Mouse (Mus musculus) embryonic fibroblast, embryonic 13.5 days (primary cell): ENCODE data around the gene Antxr2.

ENCODE experiments used
- CTCF ChIP-seq: IDR thresholded peaks from 2 replicates; pipeline ENCODE4 v1.5.1; 2011; ENCODE audit warnings: mild to moderate bottlenecking, control low read depth, low read length, moderate library complexity, borderline replicate concordance; ENCODE audit not compliant: insufficient read depth
- POLR2A ChIP-seq: IDR thresholded peaks from 2 replicates; pipeline ENCODE4 v1.6.1; 2011; ENCODE audit warnings: low read depth, mild to moderate bottlenecking, control low read depth, low read length, moderate library complexity

DNA sequence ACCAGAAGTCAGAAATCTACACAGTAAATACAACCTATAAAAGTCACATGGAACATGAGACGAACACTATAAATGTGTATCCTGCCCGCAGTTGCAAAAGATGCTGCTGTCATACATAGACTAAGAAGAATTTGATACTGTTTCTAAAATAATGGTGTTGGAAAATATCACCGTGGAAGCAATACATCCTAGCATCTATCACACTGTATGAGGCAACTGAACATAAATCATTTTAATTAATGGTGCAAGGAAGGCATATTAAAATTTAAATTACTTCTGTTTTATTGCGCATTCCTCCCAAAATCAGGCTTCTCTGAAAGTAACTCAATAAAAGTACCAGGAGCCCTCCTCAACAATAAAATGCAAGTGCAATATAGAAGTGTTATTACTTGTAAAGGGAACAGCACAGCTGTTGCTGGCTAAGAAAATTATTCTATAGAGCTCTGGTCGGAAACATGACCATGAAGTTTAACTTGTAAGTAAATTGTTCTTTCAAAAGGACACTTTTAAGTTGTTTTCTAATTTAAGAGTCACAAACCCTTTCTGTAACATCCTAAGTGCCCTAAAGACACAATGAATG, 76.6 kb downstream of the Antxr2 start:
- TF ChIP-seq POLR2A: no peak
- TF ChIP-seq CTCF: no peak
